Mouse (Mus musculus) E14TG2a.4 (cell line): ENCODE results near the gene Spred2.

Experiments used
- CTCF ChIP-seq: conservative IDR thresholded peaks from 2 replicates; pipeline ENCODE4 v1.5.1; 2014; ENCODE audit warnings: low read length
- POU5F1 ChIP-seq: IDR thresholded peaks from 2 replicates; pipeline ENCODE4 v1.6.1; 2014; ENCODE audit warnings: low read length, borderline replicate concordance

DNA sequence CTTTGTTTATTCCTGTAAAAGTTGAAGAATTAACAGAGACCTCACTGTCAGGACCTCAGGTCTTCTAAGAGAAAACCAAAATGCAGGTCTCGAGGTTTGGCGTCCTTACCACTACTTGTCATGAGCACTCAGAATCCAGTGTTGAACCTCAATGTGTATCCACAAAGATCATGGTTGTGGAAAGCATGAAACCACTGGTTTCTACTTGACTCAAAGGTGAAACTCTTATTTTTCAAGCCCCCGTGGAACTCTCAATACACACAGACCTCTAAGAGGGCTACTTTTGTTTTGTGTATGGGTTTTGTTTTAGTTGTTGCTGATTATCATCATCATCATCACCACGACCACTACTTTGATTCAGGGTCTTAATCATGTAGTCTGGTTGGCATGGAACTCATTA is 2.0 kb upstream of the Spred2 start:
- TF ChIP-seq CTCF (no peak), POU5F1 (no peak)
